Mouse (Mus musculus) right cerebral cortex, postnatal 25 days (tissue): ENCODE measurements around the gene 5430403G16Rik.
A peak's percentile ranks its signal among the peaks of the same experiment; 100 is the strongest.
"Not testable (repeated sequence)": the region's sequence is repeated elsewhere in the genome, so short reads cannot be mapped to it uniquely, and the experiment has no call there.

Experiments used
- DNase-seq: peaks from one replicate; pipeline ENCODE4 v3.0.0; 2022

The 5430403G16Rik gene

DNA sequence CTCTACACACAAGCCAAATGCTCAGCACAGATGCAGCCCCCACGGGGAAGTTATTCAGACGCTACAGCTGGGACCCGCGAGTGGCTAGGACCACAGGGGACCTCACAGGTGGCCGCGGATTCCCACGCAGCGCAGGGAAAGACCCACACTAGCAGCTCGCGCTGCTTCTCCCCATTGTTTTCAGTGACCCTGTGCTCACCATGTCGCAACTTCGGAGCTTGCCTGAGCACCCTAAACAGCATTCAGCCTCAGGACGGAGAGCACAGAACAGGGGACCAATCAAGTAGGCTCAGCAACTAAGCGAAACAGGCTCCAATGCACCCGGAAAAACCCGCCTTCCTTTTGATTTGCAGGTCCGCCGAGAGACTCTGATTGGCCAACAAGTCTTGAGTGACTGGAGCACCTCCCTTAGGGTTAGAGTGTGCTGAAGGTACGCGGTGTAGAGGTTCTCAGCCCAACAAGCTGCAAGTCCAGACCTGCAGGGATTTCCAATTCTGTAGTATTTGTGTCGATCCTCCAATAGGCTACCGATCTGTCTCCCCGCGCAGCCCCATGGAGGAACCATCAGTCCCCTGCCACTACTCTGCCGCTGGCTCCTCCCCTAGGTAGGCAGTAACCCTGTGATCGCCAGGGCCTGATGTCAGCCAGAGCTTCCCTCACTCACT is at the start of gene 5430403G16Rik:
Gene 5430403G16Rik, minus strand, starts transcription at position 505 of the 665 bp plus-strand sequence.
- peak; percentile 75 for DNase-seq

DNA sequence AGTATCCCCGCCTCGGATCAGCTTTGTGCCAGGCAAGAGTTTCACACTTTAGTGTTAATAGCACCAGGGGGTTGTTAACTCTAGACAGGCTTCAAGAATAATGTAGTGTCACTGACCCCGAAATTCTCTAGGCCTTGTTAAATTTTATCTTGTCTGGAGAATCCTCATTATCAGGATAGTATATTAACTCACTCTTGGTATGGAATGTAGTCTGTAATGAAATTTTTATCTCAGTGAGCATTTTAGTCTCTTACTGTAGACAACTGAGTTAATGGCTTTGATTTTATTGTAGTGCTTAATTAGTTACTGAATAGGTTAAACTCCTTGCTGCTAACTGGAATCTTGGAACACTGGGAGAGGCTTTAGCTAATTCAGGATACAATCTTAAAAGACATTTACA is 26.5 kb upstream of the 5430403G16Rik start:
- not testable (repeated sequence) for DNase-seq

DNA sequence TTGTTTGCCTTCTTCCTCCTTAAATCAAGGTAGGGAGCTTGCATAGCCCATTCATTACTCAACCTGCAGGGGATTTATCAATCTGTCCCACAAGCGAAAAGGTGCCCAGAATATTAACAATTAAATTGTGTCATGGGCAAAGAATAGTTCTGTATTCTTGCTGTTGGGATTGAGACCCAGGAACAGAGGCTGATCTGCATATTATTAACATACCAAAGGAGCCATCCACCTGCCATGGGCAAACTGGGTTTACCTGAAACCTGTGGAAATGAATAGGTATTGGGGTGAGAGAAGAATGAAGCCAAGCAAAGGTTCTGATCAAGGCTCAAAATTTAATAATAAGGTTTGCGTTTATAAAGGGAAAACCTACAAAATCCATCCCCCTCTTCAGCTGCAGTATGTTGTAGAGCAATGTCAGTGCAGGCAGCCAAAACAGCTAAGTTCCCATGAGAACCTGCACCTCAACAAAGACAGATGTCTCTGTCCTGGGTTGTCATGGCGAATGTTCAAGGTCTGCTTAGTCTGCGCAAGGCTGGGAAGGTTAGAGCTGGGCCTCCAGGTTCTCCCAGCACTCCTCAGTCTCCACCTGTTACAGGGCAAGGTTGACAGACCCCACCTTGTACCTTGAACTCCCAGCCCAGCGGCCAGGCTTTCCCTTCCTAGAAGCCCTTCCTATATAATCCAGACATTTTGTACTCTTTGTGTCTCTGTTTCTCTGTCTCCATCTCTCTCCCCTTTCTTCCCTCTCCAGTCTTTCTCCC is 544 bp upstream of the 5430403G16Rik start:
- DNase-seq: not testable (repeated sequence)

DNA sequence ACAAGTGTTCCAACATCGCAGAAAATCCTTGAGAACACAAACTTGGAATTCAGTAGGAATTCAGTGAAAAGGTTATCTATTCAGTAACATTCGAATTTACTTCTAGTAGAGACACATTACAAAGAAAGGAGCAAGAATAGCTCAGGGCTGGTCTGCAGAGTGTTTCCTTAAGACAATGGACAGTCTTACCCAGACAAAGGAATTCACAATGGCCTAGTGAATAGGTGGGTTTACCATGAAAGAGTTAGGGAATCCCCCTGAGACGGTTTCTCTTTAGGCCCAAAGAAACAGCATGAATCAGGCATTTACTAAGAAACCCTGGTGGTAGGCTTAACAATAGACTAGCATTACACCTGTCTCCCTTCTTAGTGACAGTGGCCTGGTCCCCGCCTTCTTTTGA is 7.9 kb downstream of the 5430403G16Rik start:
- no peak for DNase-seq
